Mouse (Mus musculus): ENCODE data around the gene Barx2. TPM values are rescaled to one million over a fixed set of nuclear protein-coding genes. Genes with fewer than 3 reads are reported as not detected.

The Barx2 gene
- polyA plus RNA-seq (2015; fragmentation: Nextera tagmentation; extraction: Ambion mirVana), result 0.08 TPM in 1 of 2 replicates, not detected in the other

DNA sequence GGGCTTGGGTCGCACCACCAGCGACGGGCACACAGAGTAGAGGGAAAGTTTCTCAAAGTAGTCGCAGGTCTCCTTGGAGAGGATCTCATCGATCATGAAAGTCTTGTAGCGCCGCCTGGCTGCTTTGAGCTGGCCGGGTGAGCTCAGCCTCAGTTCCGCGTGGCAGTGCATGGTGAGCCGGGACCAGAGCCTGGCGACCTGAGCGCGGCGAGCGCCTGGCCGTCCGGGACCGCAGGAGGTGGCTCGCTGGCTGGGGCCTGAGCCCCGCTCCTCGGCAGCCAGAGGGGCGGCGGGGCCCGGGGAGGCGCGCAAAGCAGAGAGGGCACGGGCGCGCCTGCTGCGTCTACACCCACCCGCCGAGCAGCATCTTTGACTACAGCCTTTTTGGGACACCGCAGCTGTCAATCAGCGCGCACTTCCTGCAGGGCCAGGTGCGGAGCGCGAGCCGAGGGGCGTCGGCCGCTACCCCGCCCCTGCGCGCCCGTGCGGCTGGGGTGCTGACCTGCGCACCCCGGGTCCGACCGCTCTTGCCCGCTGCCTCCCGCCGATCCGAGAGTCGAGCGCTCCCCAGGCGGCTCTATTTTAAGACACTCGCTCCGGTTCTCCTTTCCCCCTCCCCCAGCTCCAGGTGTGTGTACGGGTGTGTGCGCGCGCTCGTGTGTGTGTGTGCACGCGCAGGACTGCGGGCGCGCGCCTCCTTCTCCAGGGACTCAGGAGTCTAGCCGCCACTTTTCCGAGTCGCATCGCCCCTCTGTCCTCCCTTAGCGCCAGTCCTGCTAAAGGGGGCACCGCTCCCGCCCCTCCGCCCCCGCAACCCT, at the start of gene Barx2:
TSS of gene Barx2 (minus strand) at position 542 of the 818 bp plus-strand sequence.
- TF ChIP-seq CTCF (IDR thresholded peaks at IDR 0.05; ENCODE audit: low read depth), result peak; percentile 73
- Histone ChIP-seq H3K4me3 (replicated peaks; ENCODE audit: low read depth, low read length) (peak within 1 kb of the TSS; percentile 51), H3K27ac (no peak within 1 kb of the TSS), H3K4me1 (replicated peaks; ENCODE audit: insufficient read depth, low read length) (peaks cover 12% of the 10 kb centered on the region), H3K9me3 (replicated peaks; ENCODE audit: low read length) (no peaks in the 10 kb centered on the region), H3K27me3 (ENCODE audit: insufficient read depth, low read length) (peaks cover 69% of the 10 kb centered on the region), H3K36me3 (ENCODE audit: insufficient read depth, low read length) (no peaks in the 10 kb centered on the region), H3K9ac (ENCODE audit: low read depth, low read length) (no peak within 1 kb of the TSS), H3K4me2 (ENCODE audit: low read length) (peak within 1 kb of the TSS; percentile 96)
- DNase-seq (ENCODE audit: low spot score), result peak; percentile 84
- under 1% methylated on average over 80 of the region's 81 CpGs for WGBS
- ATAC-seq (replicated peaks; ENCODE audit: low FRiP score, low read depth), result peak; percentile 69

DNA sequence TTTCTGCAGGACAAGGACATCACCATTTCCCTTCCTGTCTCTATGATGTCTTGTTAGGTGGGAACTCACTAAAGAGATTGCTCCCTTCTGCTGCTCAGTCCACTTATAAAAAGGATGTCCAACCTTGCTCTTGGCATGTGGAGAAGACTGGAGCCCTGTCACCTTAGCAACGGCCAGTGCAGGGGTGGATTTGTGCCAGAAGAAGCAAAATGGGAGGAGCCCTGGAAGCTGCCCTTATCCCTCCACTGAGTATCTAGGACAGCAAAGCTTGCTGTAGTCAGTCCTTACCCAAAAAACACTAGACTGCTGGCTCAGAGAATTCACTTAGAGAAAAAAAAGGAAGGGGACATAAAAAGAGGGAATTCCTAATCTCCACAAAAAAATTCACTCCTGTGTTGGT, 49.0 kb upstream of the Barx2 start:
- H3K27me3 ChIP-seq (ENCODE audit: insufficient read depth, low read length), result no peaks in the 10 kb centered on the region
- WGBS, result 23% methylated on average over 1 of the region's 1 CpGs
- TF ChIP-seq CTCF (IDR thresholded peaks at IDR 0.05; ENCODE audit: low read depth), result no peak
- H3K4me1 ChIP-seq (replicated peaks; ENCODE audit: insufficient read depth, low read length), result no peaks in the 10 kb centered on the region
- ATAC-seq (replicated peaks; ENCODE audit: low FRiP score, low read depth) (no peak), DNase-seq (ENCODE audit: low spot score) (no peak)
- no peaks in the 10 kb centered on the region for H3K9me3 ChIP-seq (replicated peaks; ENCODE audit: low read length)
- H3K4me2 ChIP-seq (ENCODE audit: low read length), result no peak overlapping the region
- H3K27ac ChIP-seq, result no peak overlapping the region
- no peak overlapping the region for H3K4me3 ChIP-seq (replicated peaks; ENCODE audit: low read depth, low read length)
- no peak overlapping the region for H3K9ac ChIP-seq (ENCODE audit: low read depth, low read length)
- H3K36me3 ChIP-seq (ENCODE audit: insufficient read depth, low read length), result no peaks in the 10 kb centered on the region

DNA sequence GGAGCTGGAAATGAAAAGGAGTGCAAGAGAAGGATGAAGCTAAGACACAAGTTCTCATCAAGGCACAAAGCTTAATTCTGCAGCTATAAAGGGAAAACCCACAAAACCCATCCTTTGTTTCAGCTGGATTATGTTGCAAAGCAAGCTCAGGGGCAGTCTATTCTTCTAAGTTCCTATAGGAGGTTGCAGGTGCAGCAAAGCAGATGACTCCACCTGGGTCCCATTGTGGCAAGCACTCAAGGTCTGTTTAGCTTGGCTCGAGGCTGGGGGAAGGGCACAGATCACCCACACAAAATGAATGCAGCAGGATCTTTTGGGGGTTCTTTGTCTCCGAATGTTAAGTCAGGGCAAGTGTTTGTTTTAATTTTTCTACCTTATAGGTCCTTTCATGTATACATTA, 47.2 kb upstream of the Barx2 start:
- ATAC-seq (replicated peaks; ENCODE audit: low FRiP score, low read depth), result no peak

DNA sequence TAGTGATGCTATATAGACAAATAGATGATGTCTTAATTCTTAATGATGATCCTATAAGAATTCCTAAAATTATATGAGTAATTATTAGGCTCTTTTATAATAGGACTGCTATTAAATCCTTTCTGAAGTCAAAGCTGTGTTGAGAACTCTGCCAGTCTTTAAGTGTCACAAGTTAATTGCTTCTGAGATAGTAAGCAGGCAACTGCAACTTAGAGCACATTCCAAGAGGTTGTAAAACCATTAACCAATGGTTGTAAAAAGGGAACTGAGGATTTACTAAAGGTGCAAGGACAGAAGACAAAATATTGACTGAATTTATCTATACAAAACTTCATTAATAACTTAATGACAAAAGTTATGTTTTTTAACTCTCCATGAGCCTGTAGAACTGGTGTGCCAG, 44.9 kb upstream of the Barx2 start:
- DNase-seq (ENCODE audit: low spot score) (no peak), ATAC-seq (replicated peaks; ENCODE audit: low FRiP score, low read depth) (no peak)
- no peak for TF ChIP-seq CTCF (IDR thresholded peaks at IDR 0.05; ENCODE audit: low read depth)

More for the DNA sequence above, 47.2 kb upstream of the Barx2 start:
- no peaks in the 10 kb centered on the region for H3K36me3 ChIP-seq (ENCODE audit: insufficient read depth, low read length)
- TF ChIP-seq CTCF (IDR thresholded peaks at IDR 0.05; ENCODE audit: low read depth), result no peak
- H3K4me1 ChIP-seq (replicated peaks; ENCODE audit: insufficient read depth, low read length), result no peaks in the 10 kb centered on the region
- H3K9me3 ChIP-seq (replicated peaks; ENCODE audit: low read length), result no peaks in the 10 kb centered on the region
- H3K27ac ChIP-seq, result no peak overlapping the region
- WGBS, result 54% methylated on average over 2 of the region's 2 CpGs
- H3K4me2 ChIP-seq (ENCODE audit: low read length), result no peak overlapping the region
- H3K27me3 ChIP-seq (ENCODE audit: insufficient read depth, low read length), result no peaks in the 10 kb centered on the region
- H3K4me3 ChIP-seq (replicated peaks; ENCODE audit: low read depth, low read length), result no peak overlapping the region
- no peak overlapping the region for H3K9ac ChIP-seq (ENCODE audit: low read depth, low read length)
- no peak for DNase-seq (ENCODE audit: low spot score)

DNA sequence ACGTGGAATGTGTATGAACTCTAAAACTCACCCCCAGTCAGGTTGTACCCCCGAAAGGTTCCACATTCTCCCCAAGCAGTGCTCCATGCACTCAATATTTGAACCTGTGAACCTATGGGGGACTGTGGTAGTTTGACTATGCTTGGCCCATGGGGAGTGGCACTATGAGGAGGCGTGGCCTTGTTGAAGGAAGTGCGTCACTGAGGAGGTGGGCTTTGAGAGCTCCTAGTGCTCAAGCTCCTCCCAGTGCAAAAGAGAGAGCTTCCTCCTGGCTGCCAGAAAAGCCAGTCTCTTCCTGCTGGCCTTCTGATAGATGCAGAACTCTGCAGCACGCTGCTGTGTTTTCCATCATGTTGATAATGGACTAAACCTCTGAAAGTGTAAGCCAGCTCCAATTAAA, 37.2 kb upstream of the Barx2 start:
- Histone ChIP-seq H3K27ac (no peak overlapping the region), H3K27me3 (ENCODE audit: insufficient read depth, low read length) (no peaks in the 10 kb centered on the region), H3K36me3 (ENCODE audit: insufficient read depth, low read length) (no peaks in the 10 kb centered on the region), H3K4me1 (replicated peaks; ENCODE audit: insufficient read depth, low read length) (no peaks in the 10 kb centered on the region), H3K9me3 (replicated peaks; ENCODE audit: low read length) (no peaks in the 10 kb centered on the region), H3K4me2 (ENCODE audit: low read length) (no peak overlapping the region), H3K9ac (ENCODE audit: low read depth, low read length) (no peak overlapping the region), H3K4me3 (replicated peaks; ENCODE audit: low read depth, low read length) (no peak overlapping the region)
- WGBS, result 89% methylated on average over 5 of the region's 5 CpGs
- TF ChIP-seq CTCF (IDR thresholded peaks at IDR 0.05; ENCODE audit: low read depth), result no peak
- ATAC-seq (replicated peaks; ENCODE audit: low FRiP score, low read depth) (no peak), DNase-seq (ENCODE audit: low spot score) (no peak)

More for the DNA sequence above, 44.9 kb upstream of the Barx2 start:
- H3K27ac ChIP-seq, result no peak overlapping the region
- no peak overlapping the region for H3K4me2 ChIP-seq (ENCODE audit: low read length)
- H3K4me3 ChIP-seq (replicated peaks; ENCODE audit: low read depth, low read length), result no peak overlapping the region
- no peaks in the 10 kb centered on the region for H3K27me3 ChIP-seq (ENCODE audit: insufficient read depth, low read length)
- H3K9ac ChIP-seq (ENCODE audit: low read depth, low read length), result no peak overlapping the region
- H3K9me3 ChIP-seq (replicated peaks; ENCODE audit: low read length), result no peaks in the 10 kb centered on the region
- no peaks in the 10 kb centered on the region for H3K36me3 ChIP-seq (ENCODE audit: insufficient read depth, low read length)
- H3K4me1 ChIP-seq (replicated peaks; ENCODE audit: insufficient read depth, low read length), result no peaks in the 10 kb centered on the region

- Histone ChIP-seq H3K27me3 (ENCODE audit: insufficient read depth, low read length) (no peaks in the 10 kb centered on the region), H3K4me3 (replicated peaks; ENCODE audit: low read depth, low read length) (no peak overlapping the region), H3K4me1 (replicated peaks; ENCODE audit: insufficient read depth, low read length) (no peaks in the 10 kb centered on the region), H3K27ac (no peak overlapping the region), H3K4me2 (ENCODE audit: low read length) (no peak overlapping the region), H3K9ac (ENCODE audit: low read depth, low read length) (no peak overlapping the region), H3K36me3 (ENCODE audit: insufficient read depth, low read length) (no peaks in the 10 kb centered on the region), H3K9me3 (replicated peaks; ENCODE audit: low read length) (no peaks in the 10 kb centered on the region)
- DNase-seq (ENCODE audit: low spot score) (no peak), ATAC-seq (replicated peaks; ENCODE audit: low FRiP score, low read depth) (no peak)
- TF ChIP-seq CTCF (IDR thresholded peaks at IDR 0.05; ENCODE audit: low read depth), result no peak
- 87% methylated on average over 5 of the region's 5 CpGs for whole genome bisulfite sequencing
Measured at GRCm38 (mm10) chr9:31949031-31949430, 35.8 kb upstream of the Barx2 start.

All from kidney, postnatal 0 days (tissue).